Mouse (Mus musculus) thymus, adult 2 months (tissue): ENCODE data around the gene Hdac8.

Experiments
- CTCF ChIP-seq: fragments of 200-500 bp; IDR thresholded peaks from 2 replicates; pipeline ENCODE4 v1.5.1; 2012; ENCODE audit warnings: mild to moderate bottlenecking, control low read depth, low read length, moderate library complexity, borderline replicate concordance; ENCODE audit not compliant: control insufficient read depth, poor library complexity, insufficient read depth; ENCODE audit errors: extremely low read depth
- POLR2A ChIP-seq: fragments of 200-500 bp; IDR thresholded peaks from 2 replicates; pipeline ENCODE4 v1.6.1; 2012; ENCODE audit warnings: mild to moderate bottlenecking, low read length, control low read depth, moderate library complexity; ENCODE audit not compliant: control insufficient read depth, poor library complexity, insufficient read depth; ENCODE audit errors: extremely low read depth

DNA sequence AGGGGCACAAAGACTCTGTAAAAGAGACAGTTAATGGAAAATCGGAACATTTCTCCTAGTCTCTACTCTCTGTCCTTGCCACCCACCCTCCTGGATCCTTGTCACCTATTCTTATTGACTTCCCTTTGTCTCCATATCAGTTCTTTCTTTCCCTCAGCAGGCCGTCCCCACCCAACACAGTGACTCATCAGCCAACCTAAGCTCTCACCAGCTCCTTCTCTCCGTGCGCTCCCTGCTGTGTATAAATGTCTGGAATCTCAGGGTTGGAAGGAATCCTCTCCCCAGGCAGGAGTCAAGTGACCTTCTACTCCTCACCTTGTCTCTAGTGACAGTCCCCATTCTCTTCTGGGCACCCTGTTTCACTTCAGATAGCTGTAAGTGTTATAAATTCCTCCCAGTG is 200.2 kb downstream of the Hdac8 start:
- TF ChIP-seq POLR2A (no peak), CTCF (no peak)
